Mouse (Mus musculus) embryonic facial prominence, embryonic 11.5 days (tissue): Measurements from ENCODE around the gene Slamf6. TPM values are rescaled to one million over a fixed set of nuclear protein-coding genes. Genes with fewer than 3 reads are reported as not detected.

Experiments
- ATAC-seq: fragments of 200-750 bp; cut with Nextera tagmentation; replicated peaks from 2 replicates; pipeline ENCODE4 v1.8.0; 2017; ENCODE audit warnings: low read depth; ENCODE audit not compliant: insufficient number of reproducible peaks, low FRiP score, low TSS enrichment
- DNase-seq: peaks from one replicate; pipeline ENCODE4 v3.0.0-alpha.2; 2015; ENCODE audit warnings: low spot score
- H3K27ac ChIP-seq: fragments of 300-500 bp; sonication (generic); replicated peaks from 2 replicates; pipeline ENCODE4 v1.5.1; 2014; ENCODE audit warnings: mild to moderate bottlenecking, low read depth, low read length, control low read depth
- H3K27me3 ChIP-seq: fragments of 300-500 bp; sonication (generic); 2 replicates; pipeline ENCODE4 v1.6.1; 2014; ENCODE audit warnings: mild to moderate bottlenecking, low read length, moderate library complexity, mixed read lengths; ENCODE audit not compliant: control insufficient read depth, insufficient read depth
- H3K36me3 ChIP-seq: fragments of 300-500 bp; sonication (generic); replicated peaks from 2 replicates; pipeline ENCODE4 v1.6.1; 2014; ENCODE audit warnings: low read depth, mild to moderate bottlenecking, low read length, moderate library complexity, mixed read lengths; ENCODE audit not compliant: control insufficient read depth, insufficient read depth
- H3K4me1 ChIP-seq: fragments of 300-500 bp; sonication (generic); 2 replicates; pipeline ENCODE4 v1.6.1; 2014; ENCODE audit warnings: low read length, mixed read lengths; ENCODE audit not compliant: control insufficient read depth, insufficient read depth
- H3K4me2 ChIP-seq: fragments of 300-500 bp; sonication (generic); 2 replicates; pipeline ENCODE4 v1.6.1; 2014; ENCODE audit warnings: low read depth, mild to moderate bottlenecking, control low read depth, low read length, moderate library complexity
- H3K4me3 ChIP-seq: fragments of 300-500 bp; sonication (generic); 2 replicates; pipeline ENCODE4 v1.5.1; 2014; ENCODE audit warnings: low read depth, low read length, control low read depth
- H3K9ac ChIP-seq: fragments of 300-500 bp; sonication (generic); replicated peaks from 2 replicates; pipeline ENCODE4 v1.6.1; 2014; ENCODE audit warnings: mild to moderate bottlenecking, control low read depth, low read length
- H3K9me3 ChIP-seq: fragments of 300-500 bp; sonication (generic); replicated peaks from 2 replicates; pipeline ENCODE4 v1.6.1; 2016; ENCODE audit warnings: mild to moderate bottlenecking, low read length, inconsistent platforms, mixed read lengths; ENCODE audit not compliant: control insufficient read depth
- WGBS: fragments of 180-500 bp; shearing (Covaris S2); extraction: QIAGEN DNeasy Blood & Tissue Kit; methylation state at CpG from one replicate; pipeline ENCODE4 v1.1.7; 2014; 5-methylcytosine and 5-hydroxymethylcytosine counted together
- polyA plus RNA-seq: library from polyadenylated mRNA; unstranded; fragments of >200 nt; fragmentation: Nextera tagmentation; extraction: Ambion mirVana; gene quantifications from 2 replicates; pipeline ENCODE4 v1.2.1, GENCODE M21; 2014

Slamf6 gene
- polyA plus RNA-seq, 1 experiment from 2014 or later: not detected

DNA sequence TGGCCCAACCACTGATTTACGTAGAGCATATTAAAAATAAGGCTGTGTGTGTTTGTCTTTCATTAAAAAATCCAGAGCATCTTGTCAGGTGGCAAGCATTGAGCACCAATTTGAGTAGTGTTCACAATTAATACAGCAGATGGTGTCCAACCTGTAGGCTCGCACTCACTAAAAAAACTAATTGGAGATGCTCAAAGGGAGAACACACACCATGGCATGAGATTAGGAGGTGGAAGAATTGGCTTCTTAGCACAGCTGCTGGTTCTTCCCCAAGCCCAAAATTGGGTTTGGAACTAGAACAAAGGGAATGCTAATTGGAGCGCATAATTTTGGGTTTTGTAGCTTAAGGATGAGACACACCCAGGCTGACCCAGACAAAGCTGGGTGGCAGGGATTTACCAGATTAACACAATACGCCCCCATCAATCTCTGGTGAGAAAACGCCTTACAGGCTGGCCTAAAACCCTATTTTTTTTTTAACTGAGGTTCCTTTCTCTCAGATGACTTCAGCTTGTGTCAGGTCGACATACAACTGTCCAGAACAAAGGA is 29.2 kb downstream of the Slamf6 start:
- ATAC-seq (no peak), DNase-seq (no peak)
- no peak overlapping the region for H3K4me2 ChIP-seq
- H3K9me3 ChIP-seq: no peaks in the 10 kb centered on the region
- 75% methylated on average over 6 of the region's 6 CpGs for WGBS
- H3K9ac ChIP-seq: no peak overlapping the region
- no peak overlapping the region for H3K27ac ChIP-seq
- no peaks in the 10 kb centered on the region for H3K36me3 ChIP-seq
- no peaks in the 10 kb centered on the region for H3K4me1 ChIP-seq
- H3K4me3 ChIP-seq: no peak overlapping the region
- no peaks in the 10 kb centered on the region for H3K27me3 ChIP-seq

DNA sequence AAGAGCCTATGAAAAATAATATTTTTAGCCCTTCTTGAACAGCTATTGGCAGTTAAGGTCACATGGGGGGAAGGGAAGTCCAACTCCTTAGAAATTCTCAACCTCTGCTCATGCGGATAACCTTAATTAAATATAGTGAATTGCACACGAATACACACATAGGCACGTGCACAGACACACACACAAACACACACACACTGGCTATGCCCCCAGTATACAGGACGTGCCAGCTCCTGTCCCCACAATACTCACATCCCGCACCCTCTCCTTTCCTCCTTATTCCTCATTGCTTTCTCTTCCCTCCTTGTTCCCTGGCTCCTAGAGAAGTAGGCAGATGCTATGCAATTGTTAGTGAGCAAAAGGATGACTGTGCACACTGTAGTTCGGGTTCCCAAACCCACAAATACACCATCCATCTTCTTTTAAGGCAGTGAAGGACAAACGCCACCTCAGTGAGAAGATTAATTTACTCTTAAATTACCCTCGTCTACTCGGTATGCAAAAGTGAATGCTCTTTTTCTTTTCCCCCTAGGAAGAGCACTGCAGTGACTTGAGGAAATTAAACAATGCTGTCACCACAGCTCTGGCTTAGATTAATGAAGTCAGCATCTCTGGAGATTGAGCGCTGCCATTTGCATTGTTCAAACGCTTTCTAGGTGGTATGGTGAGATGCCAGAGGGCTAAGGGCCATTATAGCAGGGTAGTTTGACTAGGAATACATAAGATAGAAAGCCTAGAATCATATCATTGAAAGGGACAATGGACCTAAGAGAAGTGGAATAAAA is 31.0 kb downstream of the Slamf6 start:
- H3K27ac ChIP-seq: no peak overlapping the region
- H3K4me2 ChIP-seq: no peak overlapping the region
- H3K27me3 ChIP-seq: no peaks in the 10 kb centered on the region
- no peaks in the 10 kb centered on the region for H3K36me3 ChIP-seq
- ATAC-seq: no peak
- 79% methylated on average over 11 of the region's 11 CpGs for WGBS
- no peaks in the 10 kb centered on the region for H3K9me3 ChIP-seq
- H3K9ac ChIP-seq: no peak overlapping the region
- no peak for DNase-seq
- no peak overlapping the region for H3K4me3 ChIP-seq
- no peaks in the 10 kb centered on the region for H3K4me1 ChIP-seq

- Histone ChIP-seq H3K9ac (no peak overlapping the region), H3K9me3 (no peaks in the 10 kb centered on the region), H3K27me3 (no peaks in the 10 kb centered on the region), H3K27ac (no peak overlapping the region), H3K4me2 (no peak overlapping the region), H3K4me1 (no peaks in the 10 kb centered on the region), H3K4me3 (no peak overlapping the region), H3K36me3 (no peaks in the 10 kb centered on the region)
- 83% methylated on average over 6 of the region's 6 CpGs for WGBS
- no peak for ATAC-seq
- no peak for DNase-seq
Observed at GRCm38 (mm10) chr1:171948946-171949508, 31.7 kb downstream of the Slamf6 start.

- Histone ChIP-seq H3K9me3 (no peaks in the 10 kb centered on the region), H3K4me2 (no peak overlapping the region), H3K27ac (no peak overlapping the region), H3K27me3 (no peaks in the 10 kb centered on the region), H3K4me1 (no peaks in the 10 kb centered on the region), H3K4me3 (no peak overlapping the region), H3K36me3 (no peaks in the 10 kb centered on the region), H3K9ac (no peak overlapping the region)
- ATAC-seq (no peak), DNase-seq (no peak)
- 77% methylated on average over 6 of the region's 6 CpGs for WGBS
Observed at GRCm38 (mm10) chr1:171955071-171955470, 37.8 kb downstream of the Slamf6 start.

- ATAC-seq (no peak), DNase-seq (no peak)
- H3K9ac ChIP-seq: no peak overlapping the region
- H3K9me3 ChIP-seq: no peaks in the 10 kb centered on the region
- H3K36me3 ChIP-seq: no peaks in the 10 kb centered on the region
- no peak overlapping the region for H3K4me2 ChIP-seq
- H3K27ac ChIP-seq: no peak overlapping the region
- H3K4me3 ChIP-seq: no peak overlapping the region
- WGBS: 84% methylated on average over 2 of the region's 2 CpGs
- no peaks in the 10 kb centered on the region for H3K27me3 ChIP-seq
- H3K4me1 ChIP-seq: no peaks in the 10 kb centered on the region
Observed at GRCm38 (mm10) chr1:171957411-171957810, 40.1 kb downstream of the Slamf6 start.

GRCm38 (mm10) chr1:171960726-171961125 is 43.4 kb downstream of the Slamf6 start:
- H3K9me3 ChIP-seq: no peaks in the 10 kb centered on the region
- ATAC-seq (no peak), DNase-seq (no peak)
- H3K36me3 ChIP-seq: no peaks in the 10 kb centered on the region
- H3K4me2 ChIP-seq: no peak overlapping the region
- H3K9ac ChIP-seq: no peak overlapping the region
- H3K4me1 ChIP-seq: no peaks in the 10 kb centered on the region
- H3K27ac ChIP-seq: no peak overlapping the region
- H3K27me3 ChIP-seq: no peaks in the 10 kb centered on the region
- 85% methylated on average over 5 of the region's 5 CpGs for WGBS
- H3K4me3 ChIP-seq: no peak overlapping the region

- DNase-seq (no peak), ATAC-seq (no peak)
- 83% methylated on average over 6 of the region's 6 CpGs for WGBS
Observed at GRCm38 (mm10) chr1:171961704-171962103, 44.4 kb downstream of the Slamf6 start.

DNA sequence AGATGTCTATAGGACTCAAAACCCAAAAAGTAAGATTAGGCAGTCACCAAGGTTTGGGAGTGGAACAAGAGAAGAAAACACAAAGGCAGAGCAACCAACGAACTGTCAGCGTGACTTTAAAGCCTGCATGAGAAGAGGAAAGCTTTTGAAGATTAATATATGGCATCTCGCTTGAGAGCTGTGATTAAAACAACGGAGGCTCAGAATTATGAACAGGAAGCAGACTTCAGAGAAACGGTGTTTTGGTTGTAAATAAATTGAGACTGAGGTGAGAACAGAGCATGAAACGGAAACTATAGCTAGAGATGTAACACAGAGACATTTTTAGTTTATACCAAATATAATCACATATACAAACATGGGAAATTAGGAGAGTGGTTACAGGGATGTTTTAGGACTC is 46.3 kb downstream of the Slamf6 start:
- no peaks in the 10 kb centered on the region for H3K27me3 ChIP-seq
- H3K4me2 ChIP-seq: no peak overlapping the region
- H3K4me3 ChIP-seq: no peak overlapping the region
- DNase-seq (no peak), ATAC-seq (no peak)
- H3K27ac ChIP-seq: no peak overlapping the region
- H3K9me3 ChIP-seq: no peaks in the 10 kb centered on the region
- H3K4me1 ChIP-seq: no peaks in the 10 kb centered on the region
- no peaks in the 10 kb centered on the region for H3K36me3 ChIP-seq
- 82% methylated on average over 6 of the region's 6 CpGs for WGBS
- H3K9ac ChIP-seq: no peak overlapping the region

More at GRCm38 (mm10) chr1:171961704-171962103, 44.4 kb downstream of the Slamf6 start:
- no peak overlapping the region for H3K4me2 ChIP-seq
- H3K4me3 ChIP-seq: no peak overlapping the region
- H3K27ac ChIP-seq: no peak overlapping the region
- H3K36me3 ChIP-seq: no peaks in the 10 kb centered on the region
- no peak overlapping the region for H3K9ac ChIP-seq
- H3K27me3 ChIP-seq: no peaks in the 10 kb centered on the region
- no peaks in the 10 kb centered on the region for H3K4me1 ChIP-seq
- no peaks in the 10 kb centered on the region for H3K9me3 ChIP-seq
